Mouse (Mus musculus) G1E (cell line): Measurements from ENCODE around the gene 5031439G07Rik.

ENCODE experiments used
- CTCF ChIP-seq: IDR thresholded peaks from 2 replicates; pipeline ENCODE4 v1.5.1; 2012; ENCODE audit warnings: low read depth, low read length, inconsistent platforms, mixed read lengths
- GATA1 ChIP-seq: IDR thresholded peaks from 2 replicates; pipeline ENCODE4 v1.6.1; 2012; ENCODE audit warnings: borderline replicate concordance, low read length, inconsistent platforms, mixed read lengths
- GATA2 ChIP-seq: IDR thresholded peaks from 2 replicates; pipeline ENCODE4 v1.6.1; 2012; ENCODE audit warnings: low read depth, low read length, inconsistent platforms, borderline replicate concordance
- POLR2AphosphoS5 ChIP-seq: IDR thresholded peaks from 2 replicates; pipeline ENCODE4 v1.6.1; 2012; ENCODE audit warnings: low read depth, low read length, inconsistent platforms; ENCODE audit not compliant: insufficient replicate concordance
- TAL1 ChIP-seq: conservative IDR thresholded peaks from 2 replicates; pipeline ENCODE4 v1.6.1; 2012; ENCODE audit warnings: low read depth, low read length, inconsistent platforms, mixed read lengths

- TF ChIP-seq CTCF (no peak), GATA1 (no peak), GATA2 (no peak), TAL1 (no peak), POLR2AphosphoS5 (no peak)
These were observed 49.0 kb upstream of the 5031439G07Rik start for GRCm38 (mm10) chr15:85037343-85037690.
